Mouse (Mus musculus) mammary gland, adult 2 months (tissue): Measurements from ENCODE around the gene Ptpn5. TPM values are rescaled to one million over a fixed set of nuclear protein-coding genes. Genes with fewer than 3 reads are reported as not detected.

ENCODE experiments used
- polyA plus RNA-seq: library from polyadenylated mRNA; depleted of rRNA; stranded (reverse); fragments of >200 nt; gene quantifications from 2 replicates; pipeline ENCODE4 v1.2.3, GENCODE M21; 2012; ENCODE audit warnings: low replicate concordance; rRNA removed

Ptpn5 gene
- polyA plus RNA-seq: 9.4 and 15.8 TPM in 2 replicates

DNA sequence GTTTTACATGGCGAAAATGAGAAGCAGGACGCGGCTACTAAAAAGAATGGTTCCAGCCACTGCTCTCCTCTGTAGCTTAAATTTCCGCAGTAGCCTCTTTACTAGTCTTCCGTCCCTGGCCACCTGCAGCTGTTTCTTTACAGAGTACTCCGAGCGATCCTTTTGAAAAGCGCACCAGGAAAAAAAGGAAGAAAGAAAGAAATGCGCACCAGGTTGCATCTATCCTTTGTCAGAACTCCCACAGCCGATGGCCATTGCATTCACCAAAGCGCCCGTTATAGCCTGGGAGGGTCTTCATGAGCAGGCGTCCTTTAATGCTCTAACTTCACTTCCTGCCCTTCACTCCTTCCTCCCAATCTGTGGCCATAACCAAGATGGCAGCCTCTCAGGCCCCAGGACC is at the start of gene Ptpn5:
Gene Ptpn5 (minus strand): TSS at position 354 of the 400 bp plus-strand sequence.

GRCm38 (mm10) chr7:47050366-47050765 is 83.1 kb downstream of the Ptpn5 start, which contains the start of gene Tmem86a:
Tmem86a (plus strand) TSS chr7:47050601.

Other genes with a start within 250 kb of the Ptpn5 start
- gene Tsg101, start 213.7 kb downstream of the Ptpn5 start, polyA plus RNA-seq: 78.6 and 136 TPM in 2 replicates
- gene Uevld, start 175.2 kb downstream of the Ptpn5 start, polyA plus RNA-seq: 2.4 and 6.0 TPM in 2 replicates
- gene Gm9999, start 150.1 kb downstream of the Ptpn5 start, polyA plus RNA-seq: not detected in 2 replicates
- gene Spty2d1, start 125.3 kb downstream of the Ptpn5 start, polyA plus RNA-seq: 4.7 and 5.3 TPM in 2 replicates
- gene Tmem86a, start 83.1 kb downstream of the Ptpn5 start, polyA plus RNA-seq: 71.9 and 117 TPM in 2 replicates
- gene Mrgpra6, start 71.2 kb upstream of the Ptpn5 start, polyA plus RNA-seq: not detected in 2 replicates
- not detected in 2 replicates for gene Mrgpra9, start 119.2 kb upstream of the Ptpn5 start, polyA plus RNA-seq
- gene Mrgpra1, start 220.6 kb upstream of the Ptpn5 start, polyA plus RNA-seq: not detected in 2 replicates